9 mouse cellular contexts compared by ENCODE assay signal in the genomic region with DNA sequence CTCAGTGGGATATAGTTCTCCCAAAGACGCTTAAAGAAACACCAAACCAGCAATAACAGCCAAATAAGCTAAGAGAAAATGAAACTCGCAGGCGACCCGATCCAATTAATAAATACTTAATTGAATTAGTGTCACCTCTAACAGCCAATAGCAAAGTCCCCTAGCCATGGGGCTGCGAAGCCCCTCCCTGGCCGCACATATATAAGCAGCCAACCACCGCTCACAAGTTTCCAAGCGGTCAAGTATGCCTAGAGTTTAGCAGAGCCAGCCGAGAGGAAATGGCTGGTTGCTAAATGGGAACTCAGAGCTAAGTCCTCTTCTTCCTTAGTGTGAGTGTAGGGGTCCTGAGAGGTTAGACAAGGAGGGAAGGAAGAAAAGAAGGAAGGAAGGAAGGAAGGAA. TPM values are rescaled to one million over a fixed set of nuclear protein-coding genes. Genes with fewer than 3 reads are reported as not detected.
DNase-seq lines count a peak whose midpoint lies in the region; ATAC-seq and TF ChIP-seq lines count a peak whose summit lies in the region.
"Had no signal": no experiment of that assay in that cellular context is flagged by ENCODE, and none has a peak within 500 bp of the region (broad histone marks: within the 10 kb centered on the region; RNA-seq: fewer than 3 reads in every experiment).

A gene (plus strand): TSS at position 252 of the 400 bp plus-strand sequence.

- under 1% methylated on average over 9 of the region's 9 CpGs for WGBS in embryonic facial prominence, embryonic 14.5 days
- under 1% methylated on average over 9 of the region's 9 CpGs for WGBS in limb, embryonic 14.5 days

- no peak for TF ChIP-seq CTCF in gastrocnemius, adult 2 months (IDR thresholded peaks at IDR 0.05)
- no peak for TF ChIP-seq CTCF in E14TG2a.4 (conservative IDR thresholded peaks at IDR 0.05; ENCODE audit: low read length)

- peak within 1 kb of the TSS; percentile 69 for H3K4me2 ChIP-seq in embryonic facial prominence, embryonic 14.5 days (ENCODE audit: low read depth, low read length)
- peak within 1 kb of the TSS; percentile 75 for H3K4me2 ChIP-seq in limb, embryonic 14.5 days (replicated peaks; ENCODE audit: low read depth, low read length, severe bottlenecking)

- peak within 1 kb of the TSS; percentile 71 for H3K4me3 ChIP-seq in gastrocnemius, adult 2 months
- peak within 1 kb of the TSS; percentile 86 for H3K4me3 ChIP-seq in E14TG2a.4 (replicated peaks; ENCODE audit: low read length)
- H3K4me3 ChIP-seq in embryonic facial prominence, embryonic 14.5 days (ENCODE audit: low read depth, low read length): peak within 1 kb of the TSS; percentile 45
- H3K4me3 ChIP-seq in limb, embryonic 14.5 days (replicated peaks; ENCODE audit: low read length): peak within 1 kb of the TSS; percentile 42

- no peaks in the 10 kb centered on the region for H3K36me3 ChIP-seq in E14TG2a.4 (ENCODE audit: insufficient read depth, low read length)
- H3K36me3 ChIP-seq in embryonic facial prominence, embryonic 14.5 days (ENCODE audit: control insufficient read depth, insufficient read depth, low read length): no peaks in the 10 kb centered on the region
- H3K36me3 ChIP-seq in limb, embryonic 14.5 days (ENCODE audit: control insufficient read depth, insufficient read depth, low read length): no peaks in the 10 kb centered on the region

- no peak for ATAC-seq in embryonic facial prominence, embryonic 14.5 days (ENCODE audit: low read depth)
- no peak for ATAC-seq in limb, embryonic 14.5 days (ENCODE audit: low FRiP score, low read depth)

- H3K9ac ChIP-seq in embryonic facial prominence, embryonic 14.5 days (ENCODE audit: low read depth, low read length): peak within 1 kb of the TSS; percentile 30
- peak within 1 kb of the TSS; percentile 41 for H3K9ac ChIP-seq in limb, embryonic 14.5 days (ENCODE audit: low read depth, low read length, severe bottlenecking)

- no peak for TF ChIP-seq POLR2A in limb, embryonic 14.5 days (IDR thresholded peaks at IDR 0.05; ENCODE audit: borderline replicate concordance, extremely low read depth, insufficient read depth, insufficient read length)

- H3K27me3 ChIP-seq in E14TG2a.4 (ENCODE audit: insufficient read depth, low read length): peaks cover 79% of the 10 kb centered on the region
- peaks cover 93% of the 10 kb centered on the region for H3K27me3 ChIP-seq in embryonic facial prominence, embryonic 14.5 days (replicated peaks; ENCODE audit: control insufficient read depth, insufficient read depth, low read length)
- H3K27me3 ChIP-seq in limb, embryonic 14.5 days (ENCODE audit: control insufficient read depth, insufficient read depth, low read length): peaks cover 82% of the 10 kb centered on the region
- H3K27me3 ChIP-seq: CH12.LX had no signal

- no peak within 1 kb of the TSS for H3K27ac ChIP-seq in gastrocnemius, adult 2 months
- no peak within 1 kb of the TSS for H3K27ac ChIP-seq in embryonic facial prominence, embryonic 14.5 days (replicated peaks; ENCODE audit: low read depth, low read length)
- H3K27ac ChIP-seq in limb, embryonic 14.5 days (replicated peaks; ENCODE audit: low read depth, low read length): no peak within 1 kb of the TSS

- no peaks in the 10 kb centered on the region for H3K9me3 ChIP-seq in E14TG2a.4 (ENCODE audit: low read length)
- H3K9me3 ChIP-seq in embryonic facial prominence, embryonic 14.5 days (ENCODE audit: control insufficient read depth, low read length): no peaks in the 10 kb centered on the region
- no peaks in the 10 kb centered on the region for H3K9me3 ChIP-seq in limb, embryonic 14.5 days (ENCODE audit: control insufficient read depth, low read length)

- intact Hi-C loops in gastrocnemius, adult 2 months (cut with DNase I): no loop called here

- H3K4me1 ChIP-seq in E14TG2a.4 (replicated peaks; ENCODE audit: low read depth, low read length): peaks cover 60% of the 10 kb centered on the region
- H3K4me1 ChIP-seq in embryonic facial prominence, embryonic 14.5 days (ENCODE audit: control insufficient read depth, insufficient read depth, low read length): peaks cover 14% of the 10 kb centered on the region; the same call in 1 of the 2 replicates
- peaks cover 14% of the 10 kb centered on the region; the same call in 1 of the 2 replicates for H3K4me1 ChIP-seq in limb, embryonic 14.5 days (ENCODE audit: control insufficient read depth, insufficient read depth, low read length)

- DNase-seq in gastrocnemius, adult 2 months: no peak
- no peak for DNase-seq in gastrocnemius, adult 18-20 months (ENCODE audit: low spot score)
- no peak for DNase-seq in embryonic facial prominence, embryonic 14.5 days (ENCODE audit: low spot score)
- DNase-seq in limb, embryonic 14.5 days (ENCODE audit: low spot score): no peak
- DNase-seq in retina, embryonic 14.5 days (ENCODE audit: low spot score): peak; percentile 37
- DNase-seq in layer of hippocampus, adult 8-10 months (ENCODE audit: low spot score in 2 of 2): no peak
- DNase-seq in urinary bladder, postnatal 14 days (ENCODE audit: low spot score): no peak

RNA-seq across cellular contexts. Expression of the gene that starts here (rescaled TPM):
- not detected for total RNA-seq in gastrocnemius, adult 2 months (2021)
- total RNA-seq in gastrocnemius, adult 18-20 months (2021): not detected
- 0.07 and 0.08 TPM in 2 replicates for polyA plus RNA-seq in embryonic facial prominence, embryonic 14.5 days (2014; fragmentation: Nextera tagmentation; extraction: Ambion mirVana)
- polyA plus RNA-seq in limb, embryonic 14.5 days (2012; rRNA removed): 0.97 and 1.0 TPM in 2 replicates
- polyA plus RNA-seq in limb, embryonic 14.5 days (2014; fragmentation: Nextera tagmentation; extraction: Ambion mirVana): 0.18 and 0.59 TPM in 2 replicates
- under 1 TPM in 2 of 4 experiments, not detected in 2; 0.12 to 0.20 TPM for total RNA-seq in layer of hippocampus, adult 8-10 months (2022)
- total RNA-seq: CH12.LX had no signal
